Mouse (Mus musculus) forebrain, postnatal 0 days (tissue): Measurements from ENCODE around the gene Ap5b1. TPM values are rescaled to one million over a fixed set of nuclear protein-coding genes. Genes with fewer than 3 reads are reported as not detected.

Experiments used
- ATAC-seq: fragments of 200-750 bp; cut with Nextera tagmentation; 2 replicates; pipeline ENCODE4 v1.8.0; 2017; ENCODE audit warnings: mild to moderate bottlenecking, moderate library complexity
- DNase-seq: peaks from one replicate; pipeline ENCODE4 v3.0.0-alpha.2; 2015
- H3K27ac ChIP-seq: fragments of 300-500 bp; sonication (generic); 2 replicates; pipeline ENCODE4 v1.5.1; 2014; ENCODE audit warnings: low read depth, mild to moderate bottlenecking, antibody characterized with exemption, low read length, moderate library complexity, mixed read lengths
- H3K27me3 ChIP-seq: fragments of 300-500 bp; sonication (generic); 2 replicates; pipeline ENCODE4 v1.6.1; 2014; ENCODE audit warnings: mild to moderate bottlenecking, low read length, mixed read lengths; ENCODE audit not compliant: insufficient read depth
- H3K36me3 ChIP-seq: fragments of 300-500 bp; sonication (generic); 2 replicates; pipeline ENCODE4 v1.6.1; 2014; ENCODE audit warnings: mild to moderate bottlenecking, moderate library complexity; ENCODE audit not compliant: insufficient read depth
- H3K4me1 ChIP-seq: fragments of 300-500 bp; sonication (generic); 2 replicates; pipeline ENCODE4 v1.6.1; 2014; ENCODE audit warnings: antibody characterized with exemption; ENCODE audit not compliant: insufficient read depth
- H3K4me2 ChIP-seq: fragments of 300-500 bp; sonication (generic); 2 replicates; pipeline ENCODE4 v1.6.1; 2014; ENCODE audit warnings: low read depth, mild to moderate bottlenecking, moderate library complexity
- H3K4me3 ChIP-seq: fragments of 300-500 bp; sonication (generic); 2 replicates; pipeline ENCODE4 v1.5.1; 2014; ENCODE audit warnings: low read depth, low read length, mixed read lengths
- H3K9ac ChIP-seq: fragments of 300-500 bp; sonication (generic); 2 replicates; pipeline ENCODE4 v1.6.1; 2014; ENCODE audit warnings: mild to moderate bottlenecking
- H3K9me3 ChIP-seq: fragments of 300-500 bp; sonication (generic); 2 replicates; pipeline ENCODE4 v1.6.1; 2016; ENCODE audit warnings: low read length
- CTCF ChIP-seq: sonication (generic); IDR thresholded peaks from 2 replicates; pipeline ENCODE4 v1.5.1; 2016; ENCODE audit warnings: antibody characterized with exemption, control low read depth, low read depth
- WGBS: fragments of 180-500 bp; shearing (Covaris S2); extraction: QIAGEN DNeasy Blood & Tissue Kit; methylation state at CpG from one replicate; pipeline ENCODE4 v1.1.7; 2014; 5-methylcytosine and 5-hydroxymethylcytosine counted together
- polyA plus RNA-seq: library from polyadenylated mRNA; unstranded; fragments of >200 nt; fragmentation: Nextera tagmentation; extraction: Ambion mirVana; gene quantifications from 2 replicates; pipeline ENCODE4 v1.2.1, GENCODE M21; 2015
- total RNA-seq: library from RNA; depleted of rRNA; stranded (reverse); fragments of >200 nt; gene quantifications from 2 replicates; pipeline ENCODE4 v1.2.3, GENCODE M21; 2014; rRNA removed

Gene Ap5b1
- total and polyA plus RNA-seq, 2 experiments from 2014 or later: 1.6 to 9.0 TPM

- TF ChIP-seq CTCF: no peak
- ATAC-seq: no peak
- H3K9me3 ChIP-seq: no peaks in the 10 kb centered on the region
- 96% methylated on average over 13 of the region's 13 CpGs for WGBS
- H3K4me1 ChIP-seq: no peaks in the 10 kb centered on the region
- H3K9ac ChIP-seq: no peak overlapping the region
- H3K27me3 ChIP-seq: no peaks in the 10 kb centered on the region
- DNase-seq: no peak
- H3K36me3 ChIP-seq: peaks cover 52% of the 10 kb centered on the region
- H3K4me2 ChIP-seq: peak overlapping the region; percentile 55
- H3K27ac ChIP-seq: no peak overlapping the region
- H3K4me3 ChIP-seq: peak overlapping the region; percentile 83
Observed at GRCm38 (mm10) chr19:5608707-5609106, 40.9 kb downstream of the Ap5b1 start.

- WGBS: 56% methylated on average over 10 of the region's 10 CpGs
Observed at GRCm38 (mm10) chr19:5609171-5609546, 41.3 kb downstream of the Ap5b1 start.

GRCm38 (mm10) chr19:5609547-5610404 lies 42.0 kb downstream of the Ap5b1 start, which contains the start of gene Kat5:
Gene Kat5 (minus strand): TSS chr19:5610237.
- WGBS: 1% methylated on average over 54 of the region's 55 CpGs
- Histone ChIP-seq H3K27me3 (no peaks in the 10 kb centered on the region), H3K27ac (peak within 1 kb of the TSS; percentile 99), H3K4me3 (peak within 1 kb of the TSS; percentile 83), H3K36me3 (peaks cover 41% of the 10 kb centered on the region), H3K9me3 (no peaks in the 10 kb centered on the region), H3K4me2 (peak within 1 kb of the TSS; percentile 55), H3K4me1 (no peaks in the 10 kb centered on the region), H3K9ac (peak within 1 kb of the TSS; percentile 97)
- DNase-seq (peak; percentile 96), ATAC-seq (peak; percentile 95)
- TF ChIP-seq CTCF: peak; percentile 31; the same call in 1 of the 2 replicates

More at GRCm38 (mm10) chr19:5609171-5609546, 41.3 kb downstream of the Ap5b1 start:
- no peak for ATAC-seq
- no peak for TF ChIP-seq CTCF
- no peak for DNase-seq
- Histone ChIP-seq H3K4me2 (peak overlapping the region; percentile 55), H3K36me3 (peaks cover 47% of the 10 kb centered on the region), H3K27me3 (no peaks in the 10 kb centered on the region), H3K4me1 (no peaks in the 10 kb centered on the region), H3K27ac (peak overlapping the region; percentile 99), H3K4me3 (peak overlapping the region; percentile 83), H3K9me3 (no peaks in the 10 kb centered on the region), H3K9ac (peak overlapping the region; percentile 97)

- no peaks in the 10 kb centered on the region for H3K4me1 ChIP-seq
- no peak overlapping the region for H3K27ac ChIP-seq
- peaks cover 19% of the 10 kb centered on the region for H3K36me3 ChIP-seq
- H3K9ac ChIP-seq: no peak overlapping the region
- H3K27me3 ChIP-seq: no peaks in the 10 kb centered on the region
- H3K9me3 ChIP-seq: no peaks in the 10 kb centered on the region
- TF ChIP-seq CTCF: no peak
- WGBS: 86% methylated on average over 1 of the region's 1 CpGs
- no peak overlapping the region for H3K4me2 ChIP-seq
- DNase-seq (no peak), ATAC-seq (no peak)
- no peak overlapping the region for H3K4me3 ChIP-seq
Observed at GRCm38 (mm10) chr19:5611973-5612372, 44.1 kb downstream of the Ap5b1 start.

- H3K4me3 ChIP-seq: no peak overlapping the region
- H3K4me1 ChIP-seq: no peaks in the 10 kb centered on the region
- no peak for TF ChIP-seq CTCF
- no peak for DNase-seq
- 74% methylated on average over 3 of the region's 3 CpGs for WGBS
- H3K9me3 ChIP-seq: no peaks in the 10 kb centered on the region
- no peak overlapping the region for H3K9ac ChIP-seq
- H3K27me3 ChIP-seq: no peaks in the 10 kb centered on the region
- H3K4me2 ChIP-seq: no peak overlapping the region
- ATAC-seq: no peak
- peaks cover 10% of the 10 kb centered on the region; the same call in 1 of the 2 replicates for H3K36me3 ChIP-seq
- H3K27ac ChIP-seq: no peak overlapping the region
Observed at GRCm38 (mm10) chr19:5612762-5613411, 45.1 kb downstream of the Ap5b1 start.

- Histone ChIP-seq H3K9me3 (no peaks in the 10 kb centered on the region), H3K27me3 (no peaks in the 10 kb centered on the region), H3K4me3 (no peak overlapping the region), H3K9ac (no peak overlapping the region), H3K4me2 (no peak overlapping the region), H3K36me3 (no peaks in the 10 kb centered on the region), H3K4me1 (no peaks in the 10 kb centered on the region), H3K27ac (no peak overlapping the region)
- WGBS: 42% methylated on average over 2 of the region's 2 CpGs
- DNase-seq: no peak
- TF ChIP-seq CTCF: no peak
- ATAC-seq: no peak
Observed at GRCm38 (mm10) chr19:5614953-5615352, 47.1 kb downstream of the Ap5b1 start.

- Histone ChIP-seq H3K9me3 (no peaks in the 10 kb centered on the region), H3K4me2 (no peak overlapping the region), H3K27ac (no peak overlapping the region), H3K4me3 (no peak overlapping the region), H3K36me3 (no peaks in the 10 kb centered on the region), H3K4me1 (no peaks in the 10 kb centered on the region), H3K27me3 (no peaks in the 10 kb centered on the region), H3K9ac (no peak overlapping the region)
- TF ChIP-seq CTCF: no peak
- DNase-seq: no peak
- ATAC-seq: no peak
- WGBS: 93% methylated on average over 4 of the region's 4 CpGs
Observed at GRCm38 (mm10) chr19:5620007-5620406, 52.2 kb downstream of the Ap5b1 start.

Other genes with a start within 250 kb of the Ap5b1 start
- not detected in 2 replicates for gene Catsper1, start 232.3 kb upstream of the Ap5b1 start, total RNA-seq
- gene Catsper1, start 232.3 kb upstream of the Ap5b1 start, polyA plus RNA-seq: not detected in 2 replicates
- gene Cst6, start 218.5 kb upstream of the Ap5b1 start, total RNA-seq: 0.76 and 2.4 TPM in 2 replicates
- 9.6 and 15.8 TPM in 2 replicates for gene Cst6, start 218.5 kb upstream of the Ap5b1 start, polyA plus RNA-seq
- 31.4 and 34.7 TPM in 2 replicates for gene Eif1ad, start 201.3 kb upstream of the Ap5b1 start, total RNA-seq
- gene Eif1ad, start 201.3 kb upstream of the Ap5b1 start, polyA plus RNA-seq: 38.4 and 45.3 TPM in 2 replicates
- 72.5 and 93.5 TPM in 2 replicates for gene Banf1, start 200.9 kb upstream of the Ap5b1 start, total RNA-seq
- 379 and 481 TPM in 2 replicates for gene Banf1, start 200.9 kb upstream of the Ap5b1 start, polyA plus RNA-seq
- 49.2 and 55.1 TPM in 2 replicates for gene Sart1, start 179.3 kb upstream of the Ap5b1 start, total RNA-seq
- gene Sart1, start 179.3 kb upstream of the Ap5b1 start, polyA plus RNA-seq: 38.8 and 53.5 TPM in 2 replicates
- gene Tsga10ip, start 165.5 kb upstream of the Ap5b1 start, total RNA-seq: 0.43 TPM in 1 of 2 replicates, not detected in the other
- gene Tsga10ip, start 165.5 kb upstream of the Ap5b1 start, polyA plus RNA-seq: 0.08 and 0.13 TPM in 2 replicates
- 171 and 202 TPM in 2 replicates for gene Drap1, start 143.0 kb upstream of the Ap5b1 start, total RNA-seq
- 353 and 391 TPM in 2 replicates for gene Drap1, start 143.0 kb upstream of the Ap5b1 start, polyA plus RNA-seq
- gene AI837181, start 142.9 kb upstream of the Ap5b1 start, total RNA-seq: 56.6 and 59.5 TPM in 2 replicates
- 72.5 and 72.7 TPM in 2 replicates for gene AI837181, start 142.9 kb upstream of the Ap5b1 start, polyA plus RNA-seq
- 0.19 TPM in 1 of 2 replicates, not detected in the other for gene Fosl1, start 120.5 kb upstream of the Ap5b1 start, total RNA-seq
- not detected in 2 replicates for gene Fosl1, start 120.5 kb upstream of the Ap5b1 start, polyA plus RNA-seq
- 19.3 and 21.2 TPM in 2 replicates for gene Ccdc85b, start 110.1 kb upstream of the Ap5b1 start, total RNA-seq
- 15.3 and 16.2 TPM in 2 replicates for gene Ccdc85b, start 110.1 kb upstream of the Ap5b1 start, polyA plus RNA-seq
- gene Fibp, start 107.4 kb upstream of the Ap5b1 start, total RNA-seq: 116 and 125 TPM in 2 replicates
- 175 and 180 TPM in 2 replicates for gene Fibp, start 107.4 kb upstream of the Ap5b1 start, polyA plus RNA-seq
- gene Ctsw, start 99.5 kb upstream of the Ap5b1 start, total RNA-seq: 1.0 and 1.7 TPM in 2 replicates
- 2.3 and 2.5 TPM in 2 replicates for gene Ctsw, start 99.5 kb upstream of the Ap5b1 start, polyA plus RNA-seq
- gene Efemp2, start 94.1 kb upstream of the Ap5b1 start, total RNA-seq: 25.9 and 26.4 TPM in 2 replicates
- gene Efemp2, start 94.1 kb upstream of the Ap5b1 start, polyA plus RNA-seq: 27.2 and 35.0 TPM in 2 replicates
- gene Mus81, start 79.6 kb upstream of the Ap5b1 start, total RNA-seq: 51.5 and 54.8 TPM in 2 replicates
- 29.4 and 32.6 TPM in 2 replicates for gene Mus81, start 79.6 kb upstream of the Ap5b1 start, polyA plus RNA-seq
- 1,402 and 1,611 TPM in 2 replicates for gene Cfl1, start 77.6 kb upstream of the Ap5b1 start, total RNA-seq
- gene Cfl1, start 77.6 kb upstream of the Ap5b1 start, polyA plus RNA-seq: 4,218 and 4,770 TPM in 2 replicates
- 5.0 and 5.2 TPM in 2 replicates for gene 1700020D05Rik, start 64.2 kb upstream of the Ap5b1 start, total RNA-seq
- gene 1700020D05Rik, start 64.2 kb upstream of the Ap5b1 start, polyA plus RNA-seq: not detected in 2 replicates
- 77.7 and 85.6 TPM in 2 replicates for gene Snx32, start 57.5 kb upstream of the Ap5b1 start, total RNA-seq
- 64.1 and 68.1 TPM in 2 replicates for gene Snx32, start 57.5 kb upstream of the Ap5b1 start, polyA plus RNA-seq
- gene Ovol1, start 7.4 kb upstream of the Ap5b1 start, total RNA-seq: not detected in 2 replicates
- gene Ovol1, start 7.4 kb upstream of the Ap5b1 start, polyA plus RNA-seq: 0.11 and 0.21 TPM in 2 replicates
- gene Rnaseh2c, start 33.8 kb downstream of the Ap5b1 start, total RNA-seq: 29.0 and 34.1 TPM in 2 replicates
- gene Rnaseh2c, start 33.8 kb downstream of the Ap5b1 start, polyA plus RNA-seq: 49.8 and 59.9 TPM in 2 replicates
- 131 and 150 TPM in 2 replicates for gene Kat5, start 42.2 kb downstream of the Ap5b1 start, total RNA-seq
- 62.8 and 72.6 TPM in 2 replicates for gene Kat5, start 42.2 kb downstream of the Ap5b1 start, polyA plus RNA-seq
- gene Rela, start 69.5 kb downstream of the Ap5b1 start, total RNA-seq: 23.2 and 34.8 TPM in 2 replicates
- 26.8 and 32.3 TPM in 2 replicates for gene Rela, start 69.5 kb downstream of the Ap5b1 start, polyA plus RNA-seq
- 16.6 and 18.3 TPM in 2 replicates for gene Sipa1, start 95.7 kb downstream of the Ap5b1 start, total RNA-seq
- gene Sipa1, start 95.7 kb downstream of the Ap5b1 start, polyA plus RNA-seq: 14.6 and 19.6 TPM in 2 replicates
- gene Map3k11, start 120.7 kb downstream of the Ap5b1 start, total RNA-seq: 14.4 and 19.7 TPM in 2 replicates
- gene Map3k11, start 120.7 kb downstream of the Ap5b1 start, polyA plus RNA-seq: 8.7 and 9.0 TPM in 2 replicates
- 57.4 and 67.1 TPM in 2 replicates for gene Pcnx3, start 120.9 kb downstream of the Ap5b1 start, total RNA-seq
- 10.2 and 17.2 TPM in 2 replicates for gene Pcnx3, start 120.9 kb downstream of the Ap5b1 start, polyA plus RNA-seq
- not detected in 2 replicates for gene Kcnk7, start 136.3 kb downstream of the Ap5b1 start, total RNA-seq
- gene Kcnk7, start 136.3 kb downstream of the Ap5b1 start, polyA plus RNA-seq: 0.17 TPM in 1 of 2 replicates, not detected in the other
- 28.5 and 33.2 TPM in 2 replicates for gene Ehbp1l1, start 158.3 kb downstream of the Ap5b1 start, total RNA-seq
- 41.3 and 53.0 TPM in 2 replicates for gene Ehbp1l1, start 158.3 kb downstream of the Ap5b1 start, polyA plus RNA-seq
- 169 and 172 TPM in 2 replicates for gene Fam89b, start 161.6 kb downstream of the Ap5b1 start, total RNA-seq
- 165 and 200 TPM in 2 replicates for gene Fam89b, start 161.6 kb downstream of the Ap5b1 start, polyA plus RNA-seq
- gene Ltbp3, start 172.9 kb downstream of the Ap5b1 start, total RNA-seq: 21.3 and 22.7 TPM in 2 replicates
- 5.9 and 12.4 TPM in 2 replicates for gene Ltbp3, start 172.9 kb downstream of the Ap5b1 start, polyA plus RNA-seq
- 79.8 and 98.1 TPM in 2 replicates for gene Scyl1, start 203.4 kb downstream of the Ap5b1 start, total RNA-seq
- 62.7 and 68.8 TPM in 2 replicates for gene Scyl1, start 203.4 kb downstream of the Ap5b1 start, polyA plus RNA-seq